Comparison of ENCODE assay signal across 9 mouse cellular contexts in genomic region chr1:43196661-43197241, GRCm38 (mm10). TPM values are rescaled to one million over a fixed set of nuclear protein-coding genes. Genes with fewer than 3 reads are reported as not detected.
DNase-seq lines count a peak whose midpoint lies in the region; ATAC-seq lines count a peak whose summit lies in the region.
"Had no signal": no experiment of that assay in that cellular context is flagged by ENCODE, and none has a peak within 500 bp of the region (broad histone marks: within the 10 kb centered on the region; RNA-seq: fewer than 3 reads in every experiment).

TSS of gene Fhl2 (minus strand) at chr1:43196984.

- 41% methylated on average over 5 of the region's 5 CpGs for WGBS in kidney, embryonic 14.5 days
- WGBS in heart, embryonic 15.5 days = 44% methylated on average over 5 of the region's 5 CpGs

- peak within 1 kb of the TSS; percentile 15; the same call in 1 of the 2 replicates for H3K4me2 ChIP-seq in kidney, embryonic 14.5 days (replicated peaks; ENCODE audit: low read depth, low read length)
- peak within 1 kb of the TSS; percentile 57 for H3K4me2 ChIP-seq in heart, embryonic 15.5 days

- H3K4me3 ChIP-seq in kidney, embryonic 14.5 days (ENCODE audit: low read length) = no peak within 1 kb of the TSS
- peak within 1 kb of the TSS; percentile 48 for H3K4me3 ChIP-seq in heart, embryonic 15.5 days

- ATAC-seq in kidney, embryonic 14.5 days (ENCODE audit: low FRiP score, low TSS enrichment) = peak; percentile 61; the same call in 1 of the 2 replicates
- ATAC-seq in heart, embryonic 15.5 days (replicated peaks; ENCODE audit: insufficient number of reproducible peaks, insufficient read depth, low FRiP score, low read depth) = peak; percentile 86

- DNase-seq in kidney, postnatal 14 days = no peak
- DNase-seq in adrenal gland, postnatal 10 days = no peak
- DNase-seq in left cerebral cortex, postnatal 25 days (ENCODE audit: low spot score in 2 of 2) = no peak
- DNase-seq in cerebellum, postnatal 10 days = no peak
- DNase-seq in frontal cortex, postnatal 36 days (ENCODE audit: low spot score in 2 of 2) = no peak
- no peak for DNase-seq in frontal cortex, postnatal 14 days (ENCODE audit: low spot score in 2 of 2)

- H3K27ac ChIP-seq in kidney, embryonic 14.5 days (ENCODE audit: low read depth, low read length) = peak within 1 kb of the TSS; percentile 65
- H3K27ac ChIP-seq in heart, embryonic 15.5 days = peak within 1 kb of the TSS; percentile 93

- H3K36me3 ChIP-seq in kidney, embryonic 14.5 days (ENCODE audit: control insufficient read depth, insufficient read depth, low read length) = no peaks in the 10 kb centered on the region
- H3K36me3 ChIP-seq in heart, embryonic 15.5 days = no peaks in the 10 kb centered on the region

- intact Hi-C loops in left cerebral cortex, postnatal 25 days (cut with DNase I) = loop anchor here (5.0 kb wide), 2 partner anchors 34 to 66 kb away; no protein-coding TSS in a partner anchor

- H3K4me1 ChIP-seq in kidney, embryonic 14.5 days (ENCODE audit: control insufficient read depth, insufficient read depth, low read length) = 0 out of 2 replicates have a peak, but pooled peaks cover 13% of the 10 kb centered on the region
- H3K4me1 ChIP-seq in heart, embryonic 15.5 days (replicated peaks) = peaks cover 22% of the 10 kb centered on the region

- H3K9me3 ChIP-seq in kidney, embryonic 14.5 days (ENCODE audit: control insufficient read depth, low read length) = no peaks in the 10 kb centered on the region
- H3K9me3 ChIP-seq in heart, embryonic 15.5 days (replicated peaks) = no peaks in the 10 kb centered on the region

- no peaks in the 10 kb centered on the region for H3K27me3 ChIP-seq in kidney, embryonic 14.5 days (ENCODE audit: control insufficient read depth, insufficient read depth, low read length)
- no peaks in the 10 kb centered on the region for H3K27me3 ChIP-seq in heart, embryonic 15.5 days

- no peak within 1 kb of the TSS for H3K9ac ChIP-seq in kidney, embryonic 14.5 days (ENCODE audit: low read depth, low read length)
- H3K9ac ChIP-seq in heart, embryonic 15.5 days = peak within 1 kb of the TSS; percentile 54

RNA-seq across cellular contexts. Expression of gene Fhl2, which starts in this region (rescaled TPM):
- 74.1 and 87.6 TPM in 2 replicates for polyA plus RNA-seq in kidney, embryonic 14.5 days (2014; fragmentation: Nextera tagmentation; extraction: Ambion mirVana)
- total RNA-seq in adrenal gland, postnatal 10 days (2021) = 10 to 100 TPM; 16.3 to 20.8 TPM
- 298 and 363 TPM in 2 replicates for polyA plus RNA-seq in heart, embryonic 15.5 days (2015; fragmentation: Nextera tagmentation; extraction: Ambion mirVana)
- 10 to 100 TPM; 53.9 to 54.4 TPM for total RNA-seq in left cerebral cortex, postnatal 25 days (2021)
- total RNA-seq: hematopoietic stem cell, adult 5-6 weeks had no signal
